Mouse (Mus musculus) adrenal gland, postnatal 25 days (tissue): ENCODE results near the gene Epas1. TPM values are rescaled to one million over a fixed set of nuclear protein-coding genes. Genes with fewer than 3 reads are reported as not detected.
A peak's percentile ranks its signal among the peaks of the same experiment; 100 is the strongest.

ENCODE experiments used
- DNase-seq: peaks from one replicate; pipeline ENCODE4 v3.0.0; 2021; ENCODE audit warnings: mixed read lengths
- total RNA-seq: library from RNA; stranded (reverse); gene quantifications from 2 replicates; pipeline ENCODE4 v1.2.3, GENCODE M21; 2021

Epas1 gene
- total RNA-seq, 1 experiment from 2014 or later = 174 TPM

GRCm38 (mm10) chr17:86829383-86830175 lies 76.1 kb downstream of the Epas1 start:
- no peak for DNase-seq

GRCm38 (mm10) chr17:86830893-86831292 lies 77.4 kb downstream of the Epas1 start:
- no peak for DNase-seq

GRCm38 (mm10) chr17:86832562-86833327 lies 79.2 kb downstream of the Epas1 start:
- DNase-seq = peak; percentile 64

- DNase-seq = no peak
Measured at GRCm38 (mm10) chr17:86833945-86834344, 80.4 kb downstream of the Epas1 start.

- DNase-seq = no peak
Measured at GRCm38 (mm10) chr17:86839308-86839707, 85.8 kb downstream of the Epas1 start.

GRCm38 (mm10) chr17:86850700-86851337 lies 97.3 kb downstream of the Epas1 start:
- DNase-seq = no peak

GRCm38 (mm10) chr17:86851782-86852181 lies 98.3 kb downstream of the Epas1 start:
- no peak for DNase-seq

GRCm38 (mm10) chr17:86852591-86853031 lies 99.1 kb downstream of the Epas1 start:
- no peak for DNase-seq

- no peak for DNase-seq
Measured at GRCm38 (mm10) chr17:86870586-86870985, 117.1 kb downstream of the Epas1 start.

- no peak for DNase-seq
Measured at GRCm38 (mm10) chr17:86872643-86873042, 119.1 kb downstream of the Epas1 start.

GRCm38 (mm10) chr17:86876940-86877339 lies 123.4 kb downstream of the Epas1 start:
- no peak for DNase-seq

- no peak for DNase-seq
Measured at GRCm38 (mm10) chr17:86877747-86878146, 124.2 kb downstream of the Epas1 start.

- DNase-seq = no peak
Measured at GRCm38 (mm10) chr17:86880056-86880455, 126.6 kb downstream of the Epas1 start.

- no peak for DNase-seq
Measured at GRCm38 (mm10) chr17:86880461-86881044, 127.1 kb downstream of the Epas1 start.

Other genes with a start within 250 kb of the Epas1 start
- not detected in 2 replicates for gene Gm10309, start 248.5 kb upstream of the Epas1 start, total RNA-seq
- not detected in 2 replicates for gene Tmem247, start 163.6 kb downstream of the Epas1 start, total RNA-seq
- gene Atp6v1e2, start 194.2 kb downstream of the Epas1 start, total RNA-seq = not detected in 2 replicates
- 53.0 and 64.0 TPM in 2 replicates for gene Rhoq, start 209.4 kb downstream of the Epas1 start, total RNA-seq